Mouse (Mus musculus): ENCODE results near the gene Smarcb1. TPM values are rescaled to one million over a fixed set of nuclear protein-coding genes. Genes with fewer than 3 reads are reported as not detected.

Gene Smarcb1
- polyA plus RNA-seq, 1 experiment, result 71.5 TPM

GRCm38 (mm10) chr10:75919026-75919425, 2.4 kb downstream of the Smarcb1 start:
- Histone ChIP-seq H3K27ac (ENCODE audit: insufficient read depth, low read length) (no peak overlapping the region), H3K4me3 (ENCODE audit: insufficient read depth, low read length) (no peak overlapping the region; the same call in 1 of the 2 replicates), H3K4me1 (ENCODE audit: control insufficient read depth, insufficient read depth, low read length) (peaks cover 5% of the 10 kb centered on the region)
- TF ChIP-seq CTCF (IDR thresholded peaks at IDR 0.05; ENCODE audit: extremely low read depth, insufficient read depth, low read length) (no peak), POLR2A (IDR thresholded peaks at IDR 0.05; ENCODE audit: extremely low read depth, insufficient read depth, low read length) (no peak)

- no peak for TF ChIP-seq POLR2A (IDR thresholded peaks at IDR 0.05; ENCODE audit: extremely low read depth, insufficient read depth, low read length)
- TF ChIP-seq CTCF (IDR thresholded peaks at IDR 0.05; ENCODE audit: extremely low read depth, insufficient read depth, low read length), result no peak
- H3K4me1 ChIP-seq (ENCODE audit: control insufficient read depth, insufficient read depth, low read length), result peaks cover 5% of the 10 kb centered on the region
- no peak overlapping the region for H3K27ac ChIP-seq (ENCODE audit: insufficient read depth, low read length)
- H3K4me3 ChIP-seq (ENCODE audit: insufficient read depth, low read length), result no peak overlapping the region
Observed at GRCm38 (mm10) chr10:75916840-75917239, 4.6 kb downstream of the Smarcb1 start.

GRCm38 (mm10) chr10:75915557-75915956, 5.9 kb downstream of the Smarcb1 start:
- Histone ChIP-seq H3K27ac (ENCODE audit: insufficient read depth, low read length) (no peak overlapping the region), H3K4me3 (ENCODE audit: insufficient read depth, low read length) (no peak overlapping the region), H3K4me1 (ENCODE audit: control insufficient read depth, insufficient read depth, low read length) (peaks cover 5% of the 10 kb centered on the region)
- TF ChIP-seq CTCF (IDR thresholded peaks at IDR 0.05; ENCODE audit: extremely low read depth, insufficient read depth, low read length) (no peak), POLR2A (IDR thresholded peaks at IDR 0.05; ENCODE audit: extremely low read depth, insufficient read depth, low read length) (no peak)

GRCm38 (mm10) chr10:75913013-75913589, 8.3 kb downstream of the Smarcb1 start:
- no peak for TF ChIP-seq CTCF (IDR thresholded peaks at IDR 0.05; ENCODE audit: extremely low read depth, insufficient read depth, low read length)
- no peak for TF ChIP-seq POLR2A (IDR thresholded peaks at IDR 0.05; ENCODE audit: extremely low read depth, insufficient read depth, low read length)
- H3K4me1 ChIP-seq (ENCODE audit: control insufficient read depth, insufficient read depth, low read length), result peaks cover 3% of the 10 kb centered on the region
- H3K4me3 ChIP-seq (ENCODE audit: insufficient read depth, low read length), result no peak overlapping the region
- no peak overlapping the region for H3K27ac ChIP-seq (ENCODE audit: insufficient read depth, low read length)

GRCm38 (mm10) chr10:75910698-75911097, 10.7 kb downstream of the Smarcb1 start:
- TF ChIP-seq POLR2A (IDR thresholded peaks at IDR 0.05; ENCODE audit: extremely low read depth, insufficient read depth, low read length), result no peak
- TF ChIP-seq CTCF (IDR thresholded peaks at IDR 0.05; ENCODE audit: extremely low read depth, insufficient read depth, low read length), result no peak
- no peaks in the 10 kb centered on the region for H3K4me1 ChIP-seq (ENCODE audit: control insufficient read depth, insufficient read depth, low read length)

DNA sequence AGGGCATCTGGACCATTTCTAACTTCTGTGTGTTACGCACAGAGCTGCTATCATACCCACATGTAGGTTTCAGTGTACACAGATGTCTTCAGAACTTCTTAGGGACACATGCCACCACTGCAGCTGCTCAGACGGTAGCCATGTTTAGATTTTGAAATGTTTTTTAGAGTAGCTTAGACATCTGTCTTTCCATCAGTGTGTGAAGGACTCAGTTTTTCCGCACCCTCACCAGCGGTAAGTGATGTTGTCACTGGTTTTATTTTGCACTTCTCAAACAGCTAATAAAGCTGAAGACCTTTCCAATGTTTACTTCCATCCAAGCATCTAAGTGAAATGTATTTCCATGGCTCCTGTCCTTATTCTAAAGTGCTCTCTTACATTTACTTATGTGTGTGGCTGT, 14.5 kb downstream of the Smarcb1 start:
- Histone ChIP-seq H3K4me1 (ENCODE audit: control insufficient read depth, insufficient read depth, low read length) (no peaks in the 10 kb centered on the region), H3K4me3 (ENCODE audit: insufficient read depth, low read length) (no peak overlapping the region), H3K27ac (ENCODE audit: insufficient read depth, low read length) (no peak overlapping the region)
- TF ChIP-seq CTCF (IDR thresholded peaks at IDR 0.05; ENCODE audit: extremely low read depth, insufficient read depth, low read length) (no peak), POLR2A (IDR thresholded peaks at IDR 0.05; ENCODE audit: extremely low read depth, insufficient read depth, low read length) (no peak)

More at GRCm38 (mm10) chr10:75910698-75911097, 10.7 kb downstream of the Smarcb1 start:
- no peak overlapping the region for H3K27ac ChIP-seq (ENCODE audit: insufficient read depth, low read length)
- H3K4me3 ChIP-seq (ENCODE audit: insufficient read depth, low read length), result no peak overlapping the region

- no peak for TF ChIP-seq CTCF (IDR thresholded peaks at IDR 0.05; ENCODE audit: extremely low read depth, insufficient read depth, low read length)
- no peak for TF ChIP-seq POLR2A (IDR thresholded peaks at IDR 0.05; ENCODE audit: extremely low read depth, insufficient read depth, low read length)
- Histone ChIP-seq H3K4me3 (ENCODE audit: insufficient read depth, low read length) (no peak overlapping the region), H3K27ac (ENCODE audit: insufficient read depth, low read length) (no peak overlapping the region), H3K4me1 (ENCODE audit: control insufficient read depth, insufficient read depth, low read length) (no peaks in the 10 kb centered on the region)
Observed at GRCm38 (mm10) chr10:75904391-75904790, 17.0 kb downstream of the Smarcb1 start.

- H3K27ac ChIP-seq (ENCODE audit: insufficient read depth, low read length), result no peak overlapping the region
- no peak overlapping the region for H3K4me3 ChIP-seq (ENCODE audit: insufficient read depth, low read length)
- peaks cover 3% of the 10 kb centered on the region for H3K4me1 ChIP-seq (ENCODE audit: control insufficient read depth, insufficient read depth, low read length)
- no peak for TF ChIP-seq CTCF (IDR thresholded peaks at IDR 0.05; ENCODE audit: extremely low read depth, insufficient read depth, low read length)
- no peak for TF ChIP-seq POLR2A (IDR thresholded peaks at IDR 0.05; ENCODE audit: extremely low read depth, insufficient read depth, low read length)
Observed at GRCm38 (mm10) chr10:75898846-75899245, 22.6 kb downstream of the Smarcb1 start.

DNA sequence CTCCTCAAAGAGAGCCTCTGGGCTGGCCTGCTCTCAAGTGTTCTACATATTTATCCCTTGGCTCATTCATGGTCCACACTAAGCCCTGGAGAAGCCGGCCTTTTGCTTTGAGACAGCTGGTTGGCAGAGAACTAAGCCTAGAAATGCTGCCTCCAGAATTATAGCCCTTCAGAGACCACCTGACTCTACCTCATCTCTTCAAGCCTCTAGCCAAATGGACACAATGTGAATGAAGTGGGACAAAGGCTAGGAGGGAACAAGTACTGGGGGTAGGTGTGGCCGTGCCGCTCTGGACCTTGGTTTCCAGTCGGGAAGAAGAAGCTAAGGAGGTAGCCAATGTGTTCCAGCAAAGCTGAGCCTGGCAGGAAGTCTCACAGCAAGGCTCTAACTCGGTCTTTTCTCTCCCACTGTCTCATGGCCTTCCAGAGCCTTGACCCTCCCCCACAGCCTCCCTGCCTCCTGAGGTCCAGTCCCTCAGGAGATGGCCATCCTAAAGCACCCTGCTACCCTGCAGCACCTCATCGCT, 23.3 kb downstream of the Smarcb1 start:
- Histone ChIP-seq H3K4me1 (ENCODE audit: control insufficient read depth, insufficient read depth, low read length) (peaks cover 3% of the 10 kb centered on the region), H3K27ac (ENCODE audit: insufficient read depth, low read length) (no peak overlapping the region), H3K4me3 (ENCODE audit: insufficient read depth, low read length) (no peak overlapping the region)
- TF ChIP-seq POLR2A (IDR thresholded peaks at IDR 0.05; ENCODE audit: extremely low read depth, insufficient read depth, low read length), result no peak
- TF ChIP-seq CTCF (IDR thresholded peaks at IDR 0.05; ENCODE audit: extremely low read depth, insufficient read depth, low read length), result no peak

- H3K4me3 ChIP-seq (ENCODE audit: insufficient read depth, low read length), result no peak overlapping the region
- H3K4me1 ChIP-seq (ENCODE audit: control insufficient read depth, insufficient read depth, low read length), result peaks cover 3% of the 10 kb centered on the region
- H3K27ac ChIP-seq (ENCODE audit: insufficient read depth, low read length), result no peak overlapping the region
- TF ChIP-seq POLR2A (IDR thresholded peaks at IDR 0.05; ENCODE audit: extremely low read depth, insufficient read depth, low read length) (no peak), CTCF (IDR thresholded peaks at IDR 0.05; ENCODE audit: extremely low read depth, insufficient read depth, low read length) (peak; percentile 74)
Observed at GRCm38 (mm10) chr10:75897373-75897772, 24.0 kb downstream of the Smarcb1 start.

Measured in cortical plate, adult 2 months (tissue).